Mouse (Mus musculus): Measurements from ENCODE around the gene Tpst1.

DNA sequence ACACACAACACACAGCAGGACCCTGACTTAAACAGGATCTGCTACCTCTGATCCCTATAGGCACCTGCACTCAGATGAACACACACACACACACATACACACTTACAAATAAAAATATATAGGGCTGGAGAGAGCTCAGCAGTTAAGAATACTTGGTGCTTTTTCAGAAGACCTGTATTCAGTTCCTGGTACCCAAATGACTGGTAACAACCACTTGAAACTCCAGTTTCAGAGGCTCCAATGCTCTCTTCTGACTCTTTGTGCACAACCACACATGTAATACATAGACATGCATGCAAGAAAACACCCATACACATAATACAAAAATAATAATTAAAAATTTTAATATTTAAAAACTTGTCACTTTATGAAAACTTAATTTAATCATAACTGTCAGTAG is 39.5 kb downstream of the Tpst1 start:
- TF ChIP-seq GATA1 (IDR thresholded peaks at IDR 0.05; ENCODE audit: low read length) (no peak), TAL1 (IDR thresholded peaks at IDR 0.05; ENCODE audit: low read length) (no peak)

All from erythroblast, embryonic 14.5 days (primary cell).